8 mouse cellular contexts compared by ENCODE assay signal in the genomic region with DNA sequence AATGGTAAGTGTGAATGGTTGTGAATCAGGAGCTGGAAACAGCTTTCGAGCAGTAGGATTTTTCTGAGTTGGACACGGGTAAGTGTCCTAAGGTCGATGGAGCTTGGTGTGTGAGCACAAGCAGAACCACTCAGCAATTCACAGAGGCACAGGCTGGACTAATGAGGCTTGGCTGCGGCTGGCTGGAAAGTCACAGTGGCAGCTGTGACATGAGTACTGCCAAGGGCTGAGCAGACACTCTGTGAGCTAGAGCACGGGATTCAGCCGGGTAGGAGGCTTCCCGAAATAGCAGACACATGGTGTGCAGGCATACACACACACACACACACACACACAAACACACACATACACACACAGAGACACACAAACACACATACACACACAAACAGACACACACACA.
A peak's percentile ranks its signal among the peaks of the same experiment; 100 is the strongest.
DNase-seq lines count a peak whose midpoint lies in the region; ATAC-seq and TF ChIP-seq lines count a peak whose summit lies in the region.

No protein-coding gene starts in this region.

- H3K27ac ChIP-seq in forebrain, embryonic 15.5 days (replicated peaks) = 0 out of 2 replicates have a peak overlapping the region, but pooled peaks have one; percentile 2
- H3K27ac ChIP-seq in forebrain, embryonic 12.5 days = no peak overlapping the region
- no peak overlapping the region for H3K27ac ChIP-seq in stomach, postnatal 0 days (replicated peaks)

- no peak overlapping the region for H3K9ac ChIP-seq in forebrain, embryonic 15.5 days (replicated peaks)
- H3K9ac ChIP-seq in forebrain, embryonic 12.5 days = no peak overlapping the region
- H3K9ac ChIP-seq in stomach, postnatal 0 days (ENCODE audit: low read length) = no peak overlapping the region

- no peak for TF ChIP-seq EP300 in stomach, postnatal 0 days (optimal IDR thresholded peaks at IDR 0.05)

- ATAC-seq in forebrain, embryonic 15.5 days (replicated peaks) = peak; percentile 89
- no peak for ATAC-seq in forebrain, embryonic 12.5 days (ENCODE audit: low FRiP score)
- ATAC-seq in cerebellum, adult (ENCODE audit: insufficient number of reproducible peaks, low FRiP score, low TSS enrichment) = peak; percentile 97
- no peak for ATAC-seq in stomach, postnatal 0 days (ENCODE audit: low FRiP score, low TSS enrichment)

- peak; percentile 63 to 78 for DNase-seq in heart, adult 18-20 months
- DNase-seq in layer of hippocampus, adult 8-10 months (ENCODE audit: low spot score in 2 of 2) = peak; percentile 68 to 71
- DNase-seq in urinary bladder, postnatal 4 days (ENCODE audit: low spot score in 2 of 2) = no peak
- no peak for DNase-seq in stomach, postnatal 0 days (ENCODE audit: low spot score)
- DNase-seq in ovary, adult 18-20 months (ENCODE audit: low spot score) = no peak

- no peak overlapping the region for H3K4me3 ChIP-seq in forebrain, embryonic 15.5 days
- no peak overlapping the region for H3K4me3 ChIP-seq in forebrain, embryonic 12.5 days (replicated peaks)
- no peak overlapping the region for H3K4me3 ChIP-seq in stomach, postnatal 0 days (ENCODE audit: low read depth, low read length)

- H3K4me1 ChIP-seq in forebrain, embryonic 15.5 days = peaks cover 5% of the 10 kb centered on the region; the same call in 1 of the 2 replicates
- no peaks in the 10 kb centered on the region for H3K4me1 ChIP-seq in forebrain, embryonic 12.5 days
- no peaks in the 10 kb centered on the region for H3K4me1 ChIP-seq in stomach, postnatal 0 days (replicated peaks; ENCODE audit: control insufficient read depth, insufficient read depth)

- no peak for TF ChIP-seq CTCF in stomach, postnatal 0 days (IDR thresholded peaks at IDR 0.05; ENCODE audit: low read depth)

- no peaks in the 10 kb centered on the region for H3K9me3 ChIP-seq in forebrain, embryonic 15.5 days
- H3K9me3 ChIP-seq in forebrain, embryonic 12.5 days = no peaks in the 10 kb centered on the region
- no peaks in the 10 kb centered on the region for H3K9me3 ChIP-seq in stomach, postnatal 0 days (ENCODE audit: control insufficient read depth, low read length)

- H3K27me3 ChIP-seq in forebrain, embryonic 15.5 days = no peaks in the 10 kb centered on the region
- H3K27me3 ChIP-seq in forebrain, embryonic 12.5 days = no peaks in the 10 kb centered on the region
- no peaks in the 10 kb centered on the region for H3K27me3 ChIP-seq in stomach, postnatal 0 days (ENCODE audit: control insufficient read depth, insufficient read depth, low read length)

- H3K4me2 ChIP-seq in forebrain, embryonic 15.5 days (replicated peaks) = no peak overlapping the region
- no peak overlapping the region for H3K4me2 ChIP-seq in forebrain, embryonic 12.5 days
- H3K4me2 ChIP-seq in stomach, postnatal 0 days (replicated peaks; ENCODE audit: low read depth) = no peak overlapping the region

- no peaks in the 10 kb centered on the region for H3K36me3 ChIP-seq in forebrain, embryonic 15.5 days
- no peaks in the 10 kb centered on the region for H3K36me3 ChIP-seq in forebrain, embryonic 12.5 days (replicated peaks)
- no peaks in the 10 kb centered on the region for H3K36me3 ChIP-seq in stomach, postnatal 0 days (ENCODE audit: control insufficient read depth, insufficient read depth, low read length)

- WGBS in forebrain, embryonic 15.5 days = 42% methylated on average over 7 of the region's 7 CpGs
- 84% methylated on average over 7 of the region's 7 CpGs for WGBS in forebrain, embryonic 12.5 days
- WGBS in stomach, postnatal 0 days = 73% methylated on average over 7 of the region's 7 CpGs

Comparison
In these comparisons a context has a peak if more than half of its experiments do, and no peak if none do; other contexts are left out.
1. ATAC-seq: peak in forebrain, embryonic 15.5 days (single experiment) and cerebellum, adult (single experiment); none in forebrain, embryonic 12.5 days (single experiment) and stomach, postnatal 0 days (single experiment).
2. DNase-seq: peak in heart, adult 18-20 months (2 of 2) and layer of hippocampus, adult 8-10 months (2 of 2); none in urinary bladder, postnatal 4 days (0 of 2), stomach, postnatal 0 days (single experiment) and ovary, adult 18-20 months (single experiment).